Mouse (Mus musculus) small intestine, adult 2 months (tissue): ENCODE measurements at regions not wholly inside any gene's neighbourhood (a gene's known extent, or its start where the extent isn't known, plus 50 kb on each side); places are given as distances from the start of the nearest gene placed in this dataset.

ENCODE experiments used
- H3K27ac ChIP-seq: fragments of 200-500 bp; 2 replicates; pipeline ENCODE4 v1.5.1; 2012; ENCODE audit warnings: low read depth, low read length, control low read depth, inconsistent platforms; ENCODE audit not compliant: insufficient read depth
- H3K27me3 ChIP-seq: fragments of 200-500 bp; 2 replicates; pipeline ENCODE4 v1.6.1; 2012; ENCODE audit warnings: mild to moderate bottlenecking, moderate library complexity, low read length, inconsistent platforms; ENCODE audit not compliant: control insufficient read depth, insufficient read depth
- H3K36me3 ChIP-seq: fragments of 200-500 bp; 2 replicates; pipeline ENCODE4 v1.6.1; 2012; ENCODE audit warnings: mild to moderate bottlenecking, low read length, control low read depth, inconsistent platforms; ENCODE audit not compliant: control insufficient read depth, insufficient read depth
- H3K4me1 ChIP-seq: fragments of 200-500 bp; 2 replicates; pipeline ENCODE4 v1.6.1; 2012; ENCODE audit warnings: low read length, inconsistent platforms, mixed read lengths; ENCODE audit not compliant: control insufficient read depth, insufficient read depth, insufficient read length
- H3K4me3 ChIP-seq: fragments of 200-500 bp; 2 replicates; pipeline ENCODE4 v1.5.1; 2012; ENCODE audit warnings: low read depth, mild to moderate bottlenecking, control low read depth, inconsistent platforms, low read length, moderate library complexity
- CTCF ChIP-seq: fragments of 200-500 bp; IDR thresholded peaks from 2 replicates; pipeline ENCODE4 v1.5.1; 2012; ENCODE audit warnings: low read depth, mild to moderate bottlenecking, control low read depth, inconsistent platforms, low read length, moderate library complexity, mixed read lengths; ENCODE audit not compliant: insufficient replicate concordance, insufficient read length; ENCODE audit errors: extremely low read depth
- POLR2A ChIP-seq: fragments of 200-500 bp; IDR thresholded peaks from 2 replicates; pipeline ENCODE4 v1.6.1; 2012; ENCODE audit warnings: low read depth, mild to moderate bottlenecking, control low read depth, inconsistent platforms, low read length, moderate library complexity
- WGBS: fragments of 180-500 bp; shearing (Covaris S2); methylation state at CpG from one replicate; pipeline ENCODE4 v1.1.7; 2018; 5-methylcytosine and 5-hydroxymethylcytosine counted together

GRCm38 (mm10) chr5:133935006-133935405 is 164.5 kb upstream of the Castor2 start:
- TF ChIP-seq POLR2A (no peak), CTCF (no peak)
- H3K4me1 ChIP-seq, result no peaks in the 10 kb centered on the region

GRCm38 (mm10) chr5:133930101-133930500 is 169.4 kb upstream of the Castor2 start:
- WGBS, result 75% methylated on average over 5 of the region's 5 CpGs
- TF ChIP-seq CTCF, result no peak
- TF ChIP-seq POLR2A, result no peak
- no peak overlapping the region for H3K27ac ChIP-seq
- no peaks in the 10 kb centered on the region for H3K27me3 ChIP-seq
- no peaks in the 10 kb centered on the region for H3K36me3 ChIP-seq
- H3K4me3 ChIP-seq, result no peak overlapping the region
- no peaks in the 10 kb centered on the region for H3K4me1 ChIP-seq

More at GRCm38 (mm10) chr5:133935006-133935405, 164.5 kb upstream of the Castor2 start:
- no peaks in the 10 kb centered on the region for H3K27me3 ChIP-seq
- 36% methylated on average over 6 of the region's 6 CpGs for WGBS
- H3K36me3 ChIP-seq, result no peaks in the 10 kb centered on the region
- H3K4me3 ChIP-seq, result no peak overlapping the region
- H3K27ac ChIP-seq, result no peak overlapping the region

GRCm38 (mm10) chr5:133927054-133927453 is 172.5 kb upstream of the Castor2 start:
- WGBS, result 77% methylated on average over 5 of the region's 5 CpGs
- Histone ChIP-seq H3K4me3 (no peak overlapping the region), H3K4me1 (no peaks in the 10 kb centered on the region), H3K27ac (no peak overlapping the region), H3K27me3 (no peaks in the 10 kb centered on the region), H3K36me3 (no peaks in the 10 kb centered on the region)
- no peak for TF ChIP-seq POLR2A

DNA sequence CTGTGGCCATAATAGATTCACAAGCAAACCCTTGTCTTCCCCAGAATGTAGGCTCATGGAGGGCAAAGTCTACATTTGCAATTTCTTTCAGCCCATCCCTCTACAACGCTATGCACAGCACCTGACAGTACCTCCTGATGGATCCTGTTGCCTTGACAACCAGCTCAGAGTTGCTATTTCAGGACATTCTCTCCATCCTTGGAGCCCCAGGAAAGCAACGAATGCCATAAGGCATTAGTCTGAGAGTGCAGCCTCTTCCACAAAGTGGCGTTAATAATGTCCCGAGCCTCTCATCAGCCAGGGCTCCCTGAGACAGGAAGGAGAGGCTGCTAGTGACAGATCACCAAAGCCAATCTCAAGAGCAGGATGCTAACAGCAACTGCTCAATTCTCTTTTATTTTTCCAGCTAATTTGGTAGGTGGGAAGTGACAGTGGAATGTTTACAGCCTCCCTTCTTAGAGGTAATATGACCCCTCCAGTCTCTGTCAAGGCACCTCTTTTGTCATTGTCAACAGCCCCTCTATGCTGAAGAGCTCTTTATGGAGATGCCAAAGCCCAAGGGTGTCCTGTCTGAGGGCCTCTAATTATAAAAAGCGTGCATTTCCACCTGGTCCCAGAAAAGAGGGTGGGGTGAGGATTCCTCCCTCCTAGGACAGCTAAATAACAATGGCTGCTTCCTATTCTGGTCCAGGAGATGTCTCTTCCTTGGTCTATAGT is 174.2 kb upstream of the Castor2 start:
- Histone ChIP-seq H3K27me3 (no peaks in the 10 kb centered on the region), H3K27ac (no peak overlapping the region), H3K36me3 (no peaks in the 10 kb centered on the region), H3K4me1 (no peaks in the 10 kb centered on the region), H3K4me3 (no peak overlapping the region)
- WGBS, result 40% methylated on average over 5 of the region's 5 CpGs
- TF ChIP-seq POLR2A (no peak), CTCF (no peak)

DNA sequence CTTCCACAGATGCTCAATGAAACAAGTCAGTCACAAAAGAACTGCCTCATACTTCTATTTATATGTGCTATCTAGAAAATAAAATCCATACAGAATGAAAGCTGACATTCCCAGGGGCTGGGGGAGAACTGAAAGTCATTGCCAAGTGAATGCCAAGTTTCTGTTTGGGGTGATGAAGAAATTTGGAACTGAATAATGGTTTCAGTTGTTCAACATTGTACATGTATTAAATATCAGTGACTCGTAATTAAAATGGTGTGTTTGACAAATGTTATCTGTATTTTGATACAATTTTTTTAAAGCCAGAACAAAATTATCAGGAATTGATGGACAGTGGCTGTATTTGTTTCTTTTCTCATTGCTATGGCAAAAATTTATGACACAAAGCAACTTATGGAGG is 177.3 kb upstream of the Castor2 start:
- H3K27me3 ChIP-seq, result no peaks in the 10 kb centered on the region
- WGBS, result 71% methylated on average over 1 of the region's 1 CpGs

GRCm38 (mm10) chr5:133915734-133916550 is 183.6 kb upstream of the Castor2 start:
- H3K4me1 ChIP-seq, result no peaks in the 10 kb centered on the region
- no peak overlapping the region for H3K27ac ChIP-seq
- no peak overlapping the region for H3K4me3 ChIP-seq
- no peaks in the 10 kb centered on the region for H3K27me3 ChIP-seq
- H3K36me3 ChIP-seq, result no peaks in the 10 kb centered on the region
- TF ChIP-seq CTCF (no peak), POLR2A (no peak)

More for the DNA sequence above, 177.3 kb upstream of the Castor2 start:
- no peak for TF ChIP-seq CTCF
- TF ChIP-seq POLR2A, result no peak
- H3K4me1 ChIP-seq, result no peaks in the 10 kb centered on the region
- no peaks in the 10 kb centered on the region for H3K36me3 ChIP-seq
- no peak overlapping the region for H3K27ac ChIP-seq
- H3K4me3 ChIP-seq, result no peak overlapping the region

DNA sequence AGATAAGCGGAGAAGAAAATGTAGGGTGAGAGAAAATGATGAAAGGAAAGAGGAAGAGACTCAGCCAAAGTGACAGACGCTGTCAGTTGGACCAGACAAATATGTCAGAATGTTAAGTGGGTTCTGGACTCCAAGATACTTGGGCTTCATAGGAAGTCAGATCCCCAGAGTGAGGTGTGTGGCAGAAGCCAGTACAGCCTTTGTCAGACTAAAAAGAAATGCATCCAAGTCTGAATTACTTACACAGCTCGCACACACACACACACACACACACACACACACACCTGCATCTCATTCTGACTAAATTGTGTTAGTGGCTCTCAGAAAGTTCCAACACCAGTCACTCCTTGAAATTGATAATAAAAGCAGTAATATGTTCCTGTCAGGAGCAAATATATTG is 192.1 kb upstream of the Castor2 start:
- no peak overlapping the region for H3K27ac ChIP-seq
- TF ChIP-seq POLR2A, result no peak
- no peak for TF ChIP-seq CTCF
- no peaks in the 10 kb centered on the region for H3K27me3 ChIP-seq
- no peak overlapping the region for H3K4me3 ChIP-seq
- no peaks in the 10 kb centered on the region for H3K4me1 ChIP-seq
- H3K36me3 ChIP-seq, result no peaks in the 10 kb centered on the region
- 79% methylated on average over 3 of the region's 3 CpGs for WGBS
